Mouse (Mus musculus) cerebellum, adult 9-10 months (tissue): ENCODE data around the gene Olfr658.

Experiments
- DNase-seq: peaks from one replicate; pipeline ENCODE4 v3.0.0; 2022

Gene Olfr658

GRCm38 (mm10) chr7:104646841-104647482 is at the start of gene Olfr658:
Gene Olfr658 (minus strand): TSS chr7:104647305.
- peak; percentile 2 for DNase-seq

- DNase-seq: no peak
These were observed 39.1 kb upstream of the Olfr658 start, which contains the start of gene Olfr661 for GRCm38 (mm10) chr7:104686201-104686600. Gene Olfr661 (plus strand): TSS chr7:104686501.

- DNase-seq: no peak
These were observed 19.3 kb upstream of the Olfr658 start, which contains the start of gene Olfr659 for GRCm38 (mm10) chr7:104666453-104666852. Gene Olfr659 (plus strand): TSS chr7:104666753.

GRCm38 (mm10) chr7:104624494-104624893 is 22.6 kb downstream of the Olfr658 start, which contains the start of gene Olfr657:
Gene Olfr657 (plus strand): TSS chr7:104624794.
- no peak for DNase-seq

GRCm38 (mm10) chr7:104613655-104614054 is 33.5 kb downstream of the Olfr658 start, which contains the start of gene Olfr656:
Gene Olfr656 (plus strand): TSS chr7:104613955.
- no peak for DNase-seq

GRCm38 (mm10) chr7:104604727-104605126 is 42.4 kb downstream of the Olfr658 start:
- no peak for DNase-seq

GRCm38 (mm10) chr7:104603173-104603572 is 43.9 kb downstream of the Olfr658 start:
- DNase-seq: no peak

- no peak for DNase-seq
These were observed 45.4 kb downstream of the Olfr658 start, which contains the start of gene Olfr655 for GRCm38 (mm10) chr7:104601679-104602078. Gene Olfr655 (minus strand): TSS chr7:104601779.
